Mouse (Mus musculus) embryonic facial prominence, embryonic 10.5 days (tissue): ENCODE data around the gene Tspan5. TPM values are rescaled to one million over a fixed set of nuclear protein-coding genes. Genes with fewer than 3 reads are reported as not detected.

ENCODE experiments used
- DNase-seq: peaks from one replicate; pipeline ENCODE4 v3.0.0-alpha.2; 2017; ENCODE audit warnings: low spot score
- H3K27ac ChIP-seq: fragments of 300-500 bp; sonication (generic); replicated peaks from 2 replicates; pipeline ENCODE4 v1.5.1; 2016; ENCODE audit warnings: mild to moderate bottlenecking
- H3K27me3 ChIP-seq: fragments of 300-500 bp; sonication (generic); replicated peaks from 2 replicates; pipeline ENCODE4 v1.6.1; 2016; ENCODE audit warnings: low read depth, mild to moderate bottlenecking; ENCODE audit not compliant: poor library complexity, severe bottlenecking
- H3K36me3 ChIP-seq: fragments of 300-500 bp; sonication (generic); replicated peaks from 2 replicates; pipeline ENCODE4 v1.6.1; 2016; ENCODE audit warnings: mild to moderate bottlenecking, moderate library complexity
- H3K4me1 ChIP-seq: fragments of 300-500 bp; sonication (generic); 2 replicates; pipeline ENCODE4 v1.6.1; 2016
- H3K4me3 ChIP-seq: fragments of 300-500 bp; sonication (generic); 2 replicates; pipeline ENCODE4 v1.5.1; 2016; ENCODE audit warnings: mild to moderate bottlenecking, moderate library complexity
- H3K9me3 ChIP-seq: fragments of 300-500 bp; sonication (generic); 2 replicates; pipeline ENCODE4 v1.6.1; 2016; ENCODE audit warnings: mild to moderate bottlenecking
- WGBS: fragments of 180-500 bp; shearing (Covaris S2); methylation state at CpG from one replicate; pipeline ENCODE4 v1.1.7; 2016; 5-methylcytosine and 5-hydroxymethylcytosine counted together
- polyA plus RNA-seq: library from polyadenylated mRNA; unstranded; fragments of >200 nt; fragmentation: Nextera tagmentation; extraction: Ambion mirVana; gene quantifications from 2 replicates; pipeline ENCODE4 v1.2.1, GENCODE M21; 2016

The Tspan5 gene
- polyA plus RNA-seq, 1 experiment from 2014 or later = 20.9 TPM

- 81% methylated on average over 6 of the region's 6 CpGs for WGBS
- DNase-seq = no peak
- Histone ChIP-seq H3K27ac (no peak overlapping the region), H3K27me3 (no peaks in the 10 kb centered on the region), H3K4me3 (no peak overlapping the region), H3K4me1 (peaks cover 23% of the 10 kb centered on the region), H3K9me3 (no peaks in the 10 kb centered on the region), H3K36me3 (0 out of 2 replicates have a peak, but pooled peaks cover 5% of the 10 kb centered on the region)
Measured at GRCm38 (mm10) chr3:138881725-138882347, 139.8 kb downstream of the Tspan5 start.

- Histone ChIP-seq H3K36me3 (no peaks in the 10 kb centered on the region), H3K4me3 (no peak overlapping the region), H3K4me1 (peaks cover 18% of the 10 kb centered on the region), H3K27me3 (no peaks in the 10 kb centered on the region), H3K27ac (no peak overlapping the region), H3K9me3 (no peaks in the 10 kb centered on the region)
- WGBS = 94% methylated on average over 5 of the region's 5 CpGs
- DNase-seq = no peak
Measured at GRCm38 (mm10) chr3:138886121-138886520, 144.1 kb downstream of the Tspan5 start.

- peak; percentile 34 for DNase-seq
- Histone ChIP-seq H3K27me3 (no peaks in the 10 kb centered on the region), H3K4me1 (peaks cover 18% of the 10 kb centered on the region), H3K36me3 (no peaks in the 10 kb centered on the region), H3K4me3 (no peak overlapping the region), H3K27ac (no peak overlapping the region), H3K9me3 (no peaks in the 10 kb centered on the region)
- WGBS = 57% methylated on average over 4 of the region's 4 CpGs
Measured at GRCm38 (mm10) chr3:138889214-138889613, 147.2 kb downstream of the Tspan5 start.

DNA sequence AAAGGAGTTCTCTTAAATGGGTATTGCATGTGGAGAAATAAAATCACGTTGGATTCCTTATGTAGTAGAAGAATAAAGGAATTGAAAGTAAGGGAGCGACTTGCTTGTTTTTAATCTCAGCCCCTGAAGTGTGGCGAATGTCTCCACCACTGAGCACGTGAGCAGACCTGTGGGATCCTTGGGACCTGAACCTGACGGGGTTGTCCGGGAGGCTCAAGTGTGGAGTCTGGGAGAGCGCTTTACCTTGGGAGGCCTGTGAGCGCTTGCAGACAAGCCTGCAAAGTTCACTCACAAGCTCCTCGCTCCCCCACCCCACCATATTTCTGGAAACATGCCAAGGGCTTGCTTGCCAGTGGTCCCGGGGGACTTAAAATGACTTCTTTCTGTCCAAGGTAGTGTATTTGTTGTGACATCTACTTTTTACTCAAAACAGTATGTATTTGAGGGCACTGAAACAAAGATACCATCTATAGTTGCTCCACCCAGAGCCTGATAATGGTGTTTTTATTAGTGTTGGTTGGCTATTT is 147.8 kb downstream of the Tspan5 start:
- H3K4me1 ChIP-seq = peaks cover 18% of the 10 kb centered on the region
- no peaks in the 10 kb centered on the region for H3K27me3 ChIP-seq
- H3K27ac ChIP-seq = no peak overlapping the region
- DNase-seq = no peak
- no peaks in the 10 kb centered on the region for H3K9me3 ChIP-seq
- H3K36me3 ChIP-seq = no peaks in the 10 kb centered on the region
- H3K4me3 ChIP-seq = no peak overlapping the region
- 87% methylated on average over 10 of the region's 10 CpGs for WGBS

- 63% methylated on average over 5 of the region's 5 CpGs for WGBS
Measured at GRCm38 (mm10) chr3:138893520-138893919, 151.5 kb downstream of the Tspan5 start.

GRCm38 (mm10) chr3:138897500-138897899 is 155.5 kb downstream of the Tspan5 start:
- WGBS = 87% methylated on average over 11 of the region's 11 CpGs
- Histone ChIP-seq H3K4me3 (no peak overlapping the region), H3K27me3 (no peaks in the 10 kb centered on the region), H3K9me3 (no peaks in the 10 kb centered on the region), H3K4me1 (peaks cover 7% of the 10 kb centered on the region), H3K27ac (no peak overlapping the region), H3K36me3 (peaks cover 43% of the 10 kb centered on the region)
- no peak for DNase-seq

More at GRCm38 (mm10) chr3:138893520-138893919, 151.5 kb downstream of the Tspan5 start:
- H3K27ac ChIP-seq = no peak overlapping the region
- H3K4me1 ChIP-seq = peaks cover 18% of the 10 kb centered on the region
- no peaks in the 10 kb centered on the region for H3K27me3 ChIP-seq
- peaks cover 15% of the 10 kb centered on the region for H3K36me3 ChIP-seq
- no peaks in the 10 kb centered on the region for H3K9me3 ChIP-seq
- no peak overlapping the region for H3K4me3 ChIP-seq
- no peak for DNase-seq

- Histone ChIP-seq H3K4me1 (peaks cover 7% of the 10 kb centered on the region), H3K36me3 (peaks cover 47% of the 10 kb centered on the region), H3K27me3 (no peaks in the 10 kb centered on the region), H3K9me3 (no peaks in the 10 kb centered on the region), H3K4me3 (no peak overlapping the region), H3K27ac (no peak overlapping the region)
- 97% methylated on average over 8 of the region's 8 CpGs for WGBS
- DNase-seq = no peak
Measured at GRCm38 (mm10) chr3:138898055-138898454, 156.1 kb downstream of the Tspan5 start.

DNA sequence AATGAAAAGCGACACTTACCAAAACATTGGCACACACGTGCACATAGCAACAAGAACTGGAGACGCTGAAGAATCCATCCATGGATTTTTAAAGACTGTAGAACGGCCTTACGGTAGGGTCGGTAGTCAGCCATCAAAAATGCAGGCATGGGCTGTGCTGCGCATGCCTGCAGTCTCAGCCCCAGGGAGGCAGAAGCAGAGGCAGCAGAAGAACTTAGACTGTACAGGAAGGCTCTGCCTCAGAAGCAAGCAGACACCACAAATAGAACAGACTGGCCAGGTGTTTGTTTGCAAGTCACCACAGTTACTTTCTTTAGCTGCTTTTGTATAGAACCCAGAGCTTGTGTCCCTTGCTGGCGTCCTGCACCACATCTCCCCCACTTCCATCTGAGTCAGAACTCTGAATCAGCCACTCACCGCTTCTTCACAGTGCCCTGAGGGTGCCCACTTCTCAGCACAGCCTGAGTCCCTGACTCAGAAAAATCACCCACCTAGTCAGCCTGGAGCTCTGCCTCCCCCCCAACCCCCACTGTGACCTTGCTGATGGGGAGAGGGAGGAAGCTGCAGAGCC is 158.7 kb downstream of the Tspan5 start:
- no peaks in the 10 kb centered on the region for H3K27me3 ChIP-seq
- WGBS = 91% methylated on average over 9 of the region's 9 CpGs
- no peaks in the 10 kb centered on the region for H3K9me3 ChIP-seq
- H3K4me3 ChIP-seq = no peak overlapping the region
- peaks cover 8% of the 10 kb centered on the region for H3K4me1 ChIP-seq
- peaks cover 47% of the 10 kb centered on the region for H3K36me3 ChIP-seq
- no peak for DNase-seq
- H3K27ac ChIP-seq = no peak overlapping the region

GRCm38 (mm10) chr3:138905678-138906077 is 163.7 kb downstream of the Tspan5 start:
- Histone ChIP-seq H3K9me3 (no peaks in the 10 kb centered on the region), H3K4me1 (peaks cover 18% of the 10 kb centered on the region), H3K36me3 (peaks cover 15% of the 10 kb centered on the region; the same call in 1 of the 2 replicates), H3K27ac (peak overlapping the region; percentile 77), H3K4me3 (no peak overlapping the region), H3K27me3 (0 out of 2 replicates have a peak, but pooled peaks cover 5% of the 10 kb centered on the region)
- peak; percentile 53 for DNase-seq
- 29% methylated on average over 7 of the region's 7 CpGs for WGBS

GRCm38 (mm10) chr3:138906112-138906880 is 164.3 kb downstream of the Tspan5 start:
- Histone ChIP-seq H3K36me3 (0 out of 2 replicates have a peak, but pooled peaks cover 10% of the 10 kb centered on the region), H3K4me1 (peaks cover 18% of the 10 kb centered on the region), H3K27me3 (0 out of 2 replicates have a peak, but pooled peaks cover 5% of the 10 kb centered on the region), H3K4me3 (no peak overlapping the region), H3K9me3 (no peaks in the 10 kb centered on the region), H3K27ac (peak overlapping the region; percentile 77)
- peak; percentile 79 for DNase-seq
- 32% methylated on average over 17 of the region's 17 CpGs for WGBS

DNA sequence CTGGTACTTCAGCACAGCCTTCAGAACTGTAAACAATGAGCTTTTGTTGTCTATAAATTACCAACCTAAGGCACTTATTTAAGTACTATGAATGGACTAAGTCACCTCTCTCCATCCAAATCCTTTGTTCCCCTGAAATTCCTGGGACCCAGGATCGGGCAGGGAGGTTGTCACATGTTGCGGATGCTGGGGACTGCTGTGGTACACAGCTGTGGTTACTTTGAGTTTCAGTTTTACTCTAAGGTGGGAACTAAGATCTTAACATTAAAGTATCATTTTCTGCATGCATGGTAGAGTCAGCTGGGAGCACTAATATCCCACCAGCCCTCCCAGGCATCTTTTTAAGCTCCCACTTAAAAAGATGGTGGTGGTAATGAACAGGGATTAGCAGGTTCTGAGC is 167.3 kb downstream of the Tspan5 start:
- H3K4me1 ChIP-seq = peaks cover 18% of the 10 kb centered on the region
- no peaks in the 10 kb centered on the region for H3K36me3 ChIP-seq
- H3K4me3 ChIP-seq = no peak overlapping the region
- H3K27ac ChIP-seq = no peak overlapping the region
- 0 out of 2 replicates have a peak, but pooled peaks cover 5% of the 10 kb centered on the region for H3K27me3 ChIP-seq
- no peaks in the 10 kb centered on the region for H3K9me3 ChIP-seq
- 73% methylated on average over 2 of the region's 2 CpGs for WGBS
- DNase-seq = peak; percentile 4

DNA sequence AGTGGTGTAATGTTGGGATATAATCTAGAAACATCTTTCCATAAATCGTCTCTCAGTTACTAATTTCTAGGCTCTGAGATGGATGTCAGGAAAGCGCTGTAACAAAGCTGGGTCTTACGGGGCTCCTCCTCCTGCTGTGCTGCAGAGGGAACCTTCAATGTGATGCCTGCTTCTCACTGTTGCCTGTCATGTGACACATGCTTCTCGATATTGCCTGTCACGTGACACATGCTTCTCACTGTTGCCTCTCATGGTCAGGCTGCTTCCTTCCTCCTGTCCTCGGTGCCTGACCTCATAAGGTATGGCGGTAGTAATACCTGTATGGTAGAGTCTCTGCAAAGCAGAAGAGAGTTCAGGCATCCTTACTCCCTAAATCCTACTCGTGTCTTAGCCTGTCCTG is 170.5 kb downstream of the Tspan5 start:
- Histone ChIP-seq H3K4me1 (peaks cover 6% of the 10 kb centered on the region; the same call in 1 of the 2 replicates), H3K27ac (no peak overlapping the region), H3K9me3 (no peaks in the 10 kb centered on the region), H3K4me3 (no peak overlapping the region), H3K27me3 (no peaks in the 10 kb centered on the region), H3K36me3 (no peaks in the 10 kb centered on the region)
- WGBS = 89% methylated on average over 8 of the region's 8 CpGs
- peak; percentile 6 for DNase-seq
